Mouse (Mus musculus) MEL (cell line): ENCODE measurements at regions not wholly inside any gene's neighbourhood (a gene's known extent, or its start where the extent isn't known, plus 50 kb on each side); places are given as distances from the start of the nearest gene placed in this dataset.

Experiments used
- DNase-seq: peaks from one replicate; pipeline ENCODE4 v3.0.0; 2011; ENCODE audit warnings: low read depth, low spot score
- H3K27ac ChIP-seq: 2 replicates; pipeline ENCODE4 v1.5.1; 2012; ENCODE audit warnings: low read depth, mild to moderate bottlenecking, control low read depth, low read length, moderate library complexity; ENCODE audit not compliant: control insufficient read depth
- H3K27me3 ChIP-seq, 2 experiments: fragments of 150-350 bp in 1 of 2; sonication (generic) in 1 of 2; 2 replicates each; pipeline ENCODE4 v1.6.1; 2012; ENCODE audit warnings: low read length in 2 of 2, mild to moderate bottlenecking in 2 of 2, improper control_type of control experiment in 1 of 2, moderate library complexity in 1 of 2; ENCODE audit not compliant: insufficient read depth in 2 of 2, control insufficient read depth in 1 of 2
- H3K36me3 ChIP-seq, 2 experiments: 2 replicates each; pipeline ENCODE4 v1.6.1; 2012 to 2014; ENCODE audit warnings: low read length in 2 of 2, improper control_type of control experiment in 1 of 2, inconsistent platforms in 1 of 2, mild to moderate bottlenecking in 1 of 2; ENCODE audit not compliant: insufficient read depth in 2 of 2, control insufficient read depth in 1 of 2
- H3K4me1 ChIP-seq, 2 experiments: fragments of 150-350 bp in 1 of 2; sonication (generic) in 1 of 2; 2 replicates each; pipeline ENCODE4 v1.6.1; 2012; ENCODE audit warnings: low read length in 2 of 2, improper control_type of control experiment in 1 of 2, mild to moderate bottlenecking in 1 of 2; ENCODE audit not compliant: insufficient read depth in 2 of 2, control insufficient read depth in 1 of 2
- H3K4me3 ChIP-seq, 2 experiments: fragments of 150-350 bp in 1 of 2; sonication (generic) in 1 of 2; 2 replicates each; pipeline ENCODE4 v1.5.1; 2012; ENCODE audit warnings: low read depth in 2 of 2, low read length in 2 of 2, mild to moderate bottlenecking in 2 of 2, moderate library complexity in 2 of 2, control low read depth in 1 of 2, improper control_type of control experiment in 1 of 2; ENCODE audit not compliant: control insufficient read depth in 1 of 2, insufficient read depth in 1 of 2
- H3K79me2 ChIP-seq: 2 replicates; pipeline ENCODE4 v1.6.1; 2012; ENCODE audit warnings: mild to moderate bottlenecking, low read length, moderate library complexity; ENCODE audit not compliant: control insufficient read depth, poor library complexity, insufficient read depth
- H3K9ac ChIP-seq: 2 replicates; pipeline ENCODE4 v1.6.1; 2012; ENCODE audit warnings: low read depth, mild to moderate bottlenecking, control low read depth, low read length, moderate library complexity; ENCODE audit not compliant: control insufficient read depth, poor library complexity, severe bottlenecking
- H3K9me3 ChIP-seq: fragments of 150-350 bp; sonication (generic); replicated peaks from 2 replicates; pipeline ENCODE4 v1.6.1; 2012; ENCODE audit warnings: mild to moderate bottlenecking, low read length, improper control_type of control experiment, moderate library complexity; ENCODE audit not compliant: insufficient read depth
- CHD1 ChIP-seq: IDR thresholded peaks from 2 replicates; pipeline ENCODE4 v1.6.1; 2012; ENCODE audit warnings: low read depth, mild to moderate bottlenecking, inconsistent platforms, low read length, improper control_type of control experiment
- CHD2 ChIP-seq: IDR thresholded peaks from 2 replicates; pipeline ENCODE4 v1.6.1; 2011; ENCODE audit warnings: low read length, improper control_type of control experiment
- E2F4 ChIP-seq: IDR thresholded peaks from 2 replicates; pipeline ENCODE4 v1.6.1; 2011; ENCODE audit warnings: low read depth, low read length, improper control_type of control experiment, borderline replicate concordance
- ELF1 ChIP-seq: IDR thresholded peaks from 2 replicates; pipeline ENCODE4 v1.6.1; 2014; ENCODE audit warnings: low read depth, mild to moderate bottlenecking, inconsistent platforms, low read length, improper control_type of control experiment, moderate library complexity
- EP300 ChIP-seq, 2 experiments: IDR thresholded peaks; 2 replicates each; pipeline ENCODE4 v1.6.1; 2011; ENCODE audit warnings: improper control_type of control experiment in 2 of 2, low read length in 2 of 2, low read depth in 1 of 2, mild to moderate bottlenecking in 1 of 2
- ETS1 ChIP-seq: IDR thresholded peaks from 2 replicates; pipeline ENCODE4 v1.6.1; 2012; ENCODE audit warnings: low read depth, mild to moderate bottlenecking, inconsistent platforms, low read length, improper control_type of control experiment, moderate library complexity
- JUND ChIP-seq: IDR thresholded peaks from 2 replicates; pipeline ENCODE4 v1.6.1; 2011; ENCODE audit warnings: low read depth, mild to moderate bottlenecking, improper control_type of control experiment, low read length
- MAZ ChIP-seq: IDR thresholded peaks from 2 replicates; pipeline ENCODE4 v1.6.1; 2012; ENCODE audit warnings: low read depth, mild to moderate bottlenecking, inconsistent platforms, low read length, improper control_type of control experiment
- MEF2A ChIP-seq: IDR thresholded peaks from 2 replicates; pipeline ENCODE4 v1.6.1; 2014; ENCODE audit warnings: low read depth, mild to moderate bottlenecking, inconsistent platforms, low read length, improper control_type of control experiment; ENCODE audit not compliant: poor library complexity, insufficient replicate concordance, severe bottlenecking; ENCODE audit errors: extremely low read depth
- MXI1 ChIP-seq: IDR thresholded peaks from 2 replicates; pipeline ENCODE4 v1.6.1; 2011; ENCODE audit warnings: mild to moderate bottlenecking, low read depth, low read length, improper control_type of control experiment
- MYB ChIP-seq: IDR thresholded peaks from 2 replicates; pipeline ENCODE4 v1.6.1; 2011; ENCODE audit warnings: mild to moderate bottlenecking, low read depth, low read length, improper control_type of control experiment
- NELFE ChIP-seq: IDR thresholded peaks from 2 replicates; pipeline ENCODE4 v1.6.1; 2011; ENCODE audit warnings: low read depth, low read length, improper control_type of control experiment
- NRF1 ChIP-seq: IDR thresholded peaks from 2 replicates; pipeline ENCODE4 v1.6.1; 2014; ENCODE audit warnings: low read depth, mild to moderate bottlenecking, inconsistent platforms, low read length, improper control_type of control experiment, moderate library complexity; ENCODE audit not compliant: poor library complexity, insufficient read depth, severe bottlenecking
- POLR2A ChIP-seq, 2 experiments: IDR thresholded peaks; 2 replicates each; pipeline ENCODE4 v1.6.1; 2011 to 2012; ENCODE audit warnings: low read length in 2 of 2, mild to moderate bottlenecking in 2 of 2, control low read depth in 1 of 2, improper control_type of control experiment in 1 of 2, low read depth in 1 of 2, moderate library complexity in 1 of 2; ENCODE audit not compliant: control insufficient read depth in 1 of 2, insufficient read depth in 1 of 2, poor library complexity in 1 of 2
- POLR2AphosphoS2 ChIP-seq: IDR thresholded peaks from 2 replicates; pipeline ENCODE4 v1.6.1; 2011; ENCODE audit warnings: low read length, improper control_type of control experiment
- POLR2AphosphoS5 ChIP-seq: IDR thresholded peaks from 2 replicates; pipeline ENCODE4 v1.6.1; 2012; ENCODE audit warnings: low read depth, borderline replicate concordance, mild to moderate bottlenecking, inconsistent platforms, low read length, moderate library complexity, mixed read lengths
- RAD21 ChIP-seq: IDR thresholded peaks from 2 replicates; pipeline ENCODE4 v1.6.1; 2011; ENCODE audit warnings: mild to moderate bottlenecking, low read depth, low read length, improper control_type of control experiment
- SMC3 ChIP-seq: IDR thresholded peaks from 2 replicates; pipeline ENCODE4 v1.6.1; 2011; ENCODE audit warnings: low read depth, low read length, improper control_type of control experiment
- TBP ChIP-seq: IDR thresholded peaks from 2 replicates; pipeline ENCODE4 v1.8.0; 2011; ENCODE audit warnings: low read depth, low read length, improper control_type of control experiment
- TCF12 ChIP-seq: IDR thresholded peaks from 2 replicates; pipeline ENCODE4 v1.6.1; 2014; ENCODE audit warnings: low read depth, mild to moderate bottlenecking, inconsistent platforms, low read length, improper control_type of control experiment, moderate library complexity
- USF1 ChIP-seq: IDR thresholded peaks from 2 replicates; pipeline ENCODE4 v1.6.1; 2014; ENCODE audit warnings: low read depth, mild to moderate bottlenecking, inconsistent platforms, low read length, improper control_type of control experiment, moderate library complexity
- USF2 ChIP-seq, 2 experiments: IDR thresholded peaks; 2 replicates each; pipeline ENCODE4 v1.6.1; 2011 to 2012; ENCODE audit warnings: improper control_type of control experiment in 2 of 2, low read length in 2 of 2, borderline replicate concordance in 1 of 2, inconsistent platforms in 1 of 2, low read depth in 1 of 2, mild to moderate bottlenecking in 1 of 2; ENCODE audit not compliant: insufficient read depth in 1 of 2
- ZKSCAN1 ChIP-seq: IDR thresholded peaks from 2 replicates; pipeline ENCODE4 v1.6.1; 2012; ENCODE audit warnings: low read depth, mild to moderate bottlenecking, inconsistent platforms, low read length, improper control_type of control experiment, moderate library complexity
- ZMIZ1 ChIP-seq: IDR thresholded peaks from 2 replicates; pipeline ENCODE4 v1.6.1; 2012; ENCODE audit warnings: low read depth, mild to moderate bottlenecking, inconsistent platforms, low read length, improper control_type of control experiment, moderate library complexity

DNA sequence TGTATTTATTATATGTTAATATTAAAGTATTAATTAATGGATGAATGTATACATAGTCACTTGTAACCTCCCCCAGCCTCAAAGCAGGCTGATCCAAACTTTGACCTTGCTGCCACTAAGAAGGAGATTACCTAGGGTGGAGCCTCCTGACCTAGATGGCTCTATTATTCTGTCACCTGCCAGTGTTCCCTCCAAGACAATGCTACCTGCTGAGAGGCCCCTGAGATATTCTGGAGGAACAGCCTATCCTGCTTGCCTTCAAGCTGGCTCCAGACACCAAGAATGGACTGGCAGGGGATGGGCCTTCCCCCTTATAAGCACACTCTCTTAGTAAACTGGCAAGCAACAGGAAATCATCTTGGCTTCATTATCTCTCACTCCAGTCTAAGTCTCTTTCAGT lies 171.7 kb upstream of the Brinp3 start:
- H3K36me3 ChIP-seq, result no peaks in the 10 kb centered on the region
- H3K9me3 ChIP-seq, result no peaks in the 10 kb centered on the region
- H3K9ac ChIP-seq, result no peak overlapping the region
- H3K4me1 ChIP-seq, result no peaks in the 10 kb centered on the region
- TF ChIP-seq JUND, result no peak
- no peak for TF ChIP-seq NRF1
- no peak for TF ChIP-seq TBP
- TF ChIP-seq MEF2A, result no peak
- TF ChIP-seq NELFE, result no peak
- TF ChIP-seq EP300 (IDR thresholded peaks at IDR 0.05; ENCODE audit: low read depth in 1 of 2, low read length in 2 of 2), result no peak
- no peak for TF ChIP-seq ETS1
- no peak for TF ChIP-seq POLR2AphosphoS2
- TF ChIP-seq RAD21, result no peak
- TF ChIP-seq USF2 (IDR thresholded peaks at IDR 0.05; ENCODE audit: borderline replicate concordance in 1 of 2, insufficient read depth in 1 of 2, low read depth in 1 of 2, low read length in 2 of 2), result no peak
- TF ChIP-seq CHD2, result no peak
- no peak for TF ChIP-seq SMC3
- TF ChIP-seq ZMIZ1, result no peak
- TF ChIP-seq MAZ, result no peak
- no peak for TF ChIP-seq TCF12
- no peaks in the 10 kb centered on the region for H3K27me3 ChIP-seq
- no peak for DNase-seq
- no peak overlapping the region for H3K27ac ChIP-seq
- no peak overlapping the region for H3K4me3 ChIP-seq
- H3K79me2 ChIP-seq, result no peaks in the 10 kb centered on the region

DNA sequence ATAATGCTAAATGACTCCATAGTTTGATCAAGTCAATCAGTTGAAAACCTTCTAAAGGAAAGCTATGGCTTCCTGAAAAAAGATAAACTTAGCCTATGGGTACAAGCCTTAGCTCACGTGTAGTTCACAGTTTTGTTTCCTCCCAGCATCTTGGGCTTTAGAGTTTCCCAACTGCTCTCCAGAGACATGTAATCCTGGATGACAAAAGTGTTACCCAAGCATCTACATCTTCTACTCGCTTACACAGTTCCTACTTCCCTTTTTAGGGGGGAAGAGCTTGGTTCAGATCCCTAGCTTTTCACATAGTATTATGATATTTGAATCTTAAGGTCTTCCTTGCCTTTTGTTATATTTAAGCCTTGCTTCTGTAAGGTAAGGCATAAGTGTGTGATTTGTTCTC lies 157.5 kb upstream of the Brinp3 start:
- Histone ChIP-seq H3K9me3 (no peaks in the 10 kb centered on the region), H3K4me1 (no peaks in the 10 kb centered on the region), H3K36me3 (no peaks in the 10 kb centered on the region), H3K4me3 (no peak overlapping the region), H3K27me3 (no peaks in the 10 kb centered on the region), H3K79me2 (no peaks in the 10 kb centered on the region), H3K27ac (no peak overlapping the region), H3K9ac (no peak overlapping the region)
- TF ChIP-seq CHD1, result no peak
- no peak for TF ChIP-seq CHD2
- TF ChIP-seq MAZ, result no peak
- no peak for TF ChIP-seq USF1
- TF ChIP-seq POLR2AphosphoS5, result no peak
- TF ChIP-seq ZKSCAN1, result no peak
- TF ChIP-seq SMC3, result no peak
- TF ChIP-seq USF2 (IDR thresholded peaks at IDR 0.05; ENCODE audit: borderline replicate concordance in 1 of 2, insufficient read depth in 1 of 2, low read depth in 1 of 2, low read length in 2 of 2), result no peak
- TF ChIP-seq POLR2AphosphoS2, result no peak
- no peak for TF ChIP-seq E2F4
- TF ChIP-seq MYB, result no peak
- TF ChIP-seq NELFE, result no peak
- TF ChIP-seq MXI1, result no peak
- no peak for TF ChIP-seq ELF1
- TF ChIP-seq TCF12, result no peak
- TF ChIP-seq POLR2A (IDR thresholded peaks at IDR 0.05; ENCODE audit: control insufficient read depth in 1 of 2, insufficient read depth in 1 of 2, low read depth in 1 of 2, low read length in 2 of 2, poor library complexity in 1 of 2), result no peak
- no peak for TF ChIP-seq ETS1
- peak; percentile 6 for DNase-seq
